In the genomic region with DNA sequence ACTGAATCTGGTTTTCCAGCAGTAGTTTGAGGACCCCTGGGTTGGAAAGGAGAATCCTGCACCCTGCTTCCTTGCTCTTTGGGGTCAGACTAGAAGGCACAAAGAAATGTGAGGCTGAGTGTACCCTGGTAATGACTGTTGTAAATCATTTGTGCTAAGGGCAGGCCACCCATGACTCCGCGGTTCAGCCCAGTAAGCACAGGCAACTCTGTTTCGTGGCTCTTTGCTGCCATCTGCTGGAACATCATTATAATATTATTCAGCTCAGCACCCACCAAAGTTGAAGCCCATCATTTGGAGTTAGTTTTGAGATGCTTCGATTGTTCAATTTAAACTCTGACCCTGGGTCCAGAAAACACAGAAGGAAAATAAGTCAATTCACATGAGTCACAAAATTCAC, we compare ENCODE assay signal across 9 mouse cellular contexts. TPM values are rescaled to one million over a fixed set of nuclear protein-coding genes. Genes with fewer than 3 reads are reported as not detected.
DNase-seq lines count a peak whose midpoint lies in the region; ATAC-seq lines count a peak whose summit lies in the region.
"Had no signal": no experiment of that assay in that cellular context is flagged by ENCODE, and none has a peak within 500 bp of the region (broad histone marks: within the 10 kb centered on the region; RNA-seq: fewer than 3 reads in every experiment).

No protein-coding gene starts in this region.

- DNase-seq in CD8-positive naive resting alpha-beta T cell, adult 2 months (ENCODE audit: low read depth in 2 of 2, low spot score in 2 of 2) = peak; percentile 53
- DNase-seq in WW6 (ENCODE audit: low read depth, low spot score) = peak; percentile 42
- peak; percentile 69 to 84 for DNase-seq in cerebellum, postnatal 25 days
- DNase-seq in gastrocnemius, postnatal 10 days = peak; percentile 75
- peak; percentile 24 for DNase-seq in kidney, adult 11 months
- DNase-seq in liver, embryonic 13.5 days = peak; percentile 28
- peak; percentile 29 for DNase-seq in urinary bladder, adult 2 months (ENCODE audit: low spot score)

- no peak overlapping the region for H3K4me3 ChIP-seq in liver, embryonic 13.5 days (replicated peaks)
- H3K4me3 ChIP-seq in neural tube, embryonic 12.5 days = no peak overlapping the region
- H3K4me3 ChIP-seq: heart, embryonic 13.5 days had no signal

- H3K9ac ChIP-seq in liver, embryonic 13.5 days = no peak overlapping the region
- H3K9ac ChIP-seq in neural tube, embryonic 12.5 days = no peak overlapping the region
- H3K9ac ChIP-seq: heart, embryonic 13.5 days had no signal

- no peak overlapping the region for H3K27ac ChIP-seq in liver, embryonic 13.5 days
- no peak overlapping the region for H3K27ac ChIP-seq in neural tube, embryonic 12.5 days
- H3K27ac ChIP-seq: heart, embryonic 13.5 days had no signal

- H3K4me1 ChIP-seq in liver, embryonic 13.5 days (replicated peaks) = no peaks in the 10 kb centered on the region
- no peaks in the 10 kb centered on the region for H3K4me1 ChIP-seq in neural tube, embryonic 12.5 days
- H3K4me1 ChIP-seq: heart, embryonic 13.5 days had no signal

- H3K27me3 ChIP-seq in liver, embryonic 13.5 days = peaks cover 4% of the 10 kb centered on the region; the same call in 1 of the 2 replicates
- H3K27me3 ChIP-seq in neural tube, embryonic 12.5 days (replicated peaks) = no peaks in the 10 kb centered on the region

- H3K36me3 ChIP-seq in liver, embryonic 13.5 days = no peaks in the 10 kb centered on the region
- H3K36me3 ChIP-seq in neural tube, embryonic 12.5 days = no peaks in the 10 kb centered on the region
- H3K36me3 ChIP-seq: heart, embryonic 13.5 days had no signal

- peak; percentile 48; the same call in 1 of the 2 replicates for ATAC-seq in liver, embryonic 13.5 days (ENCODE audit: low read depth)
- peak; percentile 79 for ATAC-seq in neural tube, embryonic 12.5 days (ENCODE audit: low FRiP score, low read depth)

- no peaks in the 10 kb centered on the region for H3K9me3 ChIP-seq in liver, embryonic 13.5 days (replicated peaks)
- H3K9me3 ChIP-seq in neural tube, embryonic 12.5 days = no peaks in the 10 kb centered on the region
- H3K9me3 ChIP-seq: heart, embryonic 13.5 days had no signal

- H3K4me2 ChIP-seq in liver, embryonic 13.5 days = no peak overlapping the region
- no peak overlapping the region for H3K4me2 ChIP-seq in neural tube, embryonic 12.5 days (replicated peaks)
- H3K4me2 ChIP-seq: heart, embryonic 13.5 days had no signal

- 8% methylated on average over 4 of the region's 4 CpGs for WGBS in liver, embryonic 13.5 days (ENCODE audit: insufficient replicate concordance)
- 19% methylated on average over 4 of the region's 4 CpGs for WGBS in neural tube, embryonic 12.5 days

RNA-seq across cellular contexts. Expression of gene Zfp637, which starts 15.6 kb away (rescaled TPM):
- 10 to 100 TPM; 31.8 to 32.9 TPM for total RNA-seq in gastrocnemius, postnatal 10 days (2021)
- polyA plus RNA-seq in liver, embryonic 13.5 days (2015; fragmentation: Nextera tagmentation; extraction: Ambion mirVana) = 38.8 and 39.8 TPM in 2 replicates
- polyA plus RNA-seq in neural tube, embryonic 12.5 days (2016; fragmentation: Nextera tagmentation; extraction: Ambion mirVana) = 128 and 130 TPM in 2 replicates
- 54.9 and 58.8 TPM in 2 replicates for polyA plus RNA-seq in urinary bladder, adult 2 months (2012; rRNA removed)

RNA-seq across cellular contexts. Expression of gene Zfp239, which starts 36.5 kb away (rescaled TPM):
- total RNA-seq in gastrocnemius, postnatal 10 days (2021) = under 1 TPM; 0.23 to 0.95 TPM
- 3.0 and 4.1 TPM in 2 replicates for polyA plus RNA-seq in liver, embryonic 13.5 days (2015; fragmentation: Nextera tagmentation; extraction: Ambion mirVana)
- polyA plus RNA-seq in neural tube, embryonic 12.5 days (2016; fragmentation: Nextera tagmentation; extraction: Ambion mirVana) = 11.1 and 12.0 TPM in 2 replicates
- polyA plus RNA-seq in urinary bladder, adult 2 months (2012; rRNA removed) = 2.0 and 2.1 TPM in 2 replicates

Comparison
In these comparisons a context has a peak if more than half of its experiments do, and no peak if none do; other contexts are left out.
1. DNase-seq: peak in every context shown above with its lines; median percentile 76 in cerebellum, postnatal 25 days; 75 in gastrocnemius, postnatal 10 days; 53 in CD8-positive naive resting alpha-beta T cell, adult 2 months; 42 in WW6; 29 in urinary bladder, adult 2 months; 28 in liver, embryonic 13.5 days; 24 in kidney, adult 11 months.